Mouse (Mus musculus): Measurements from ENCODE around the gene Tmc5.

Tmc5 gene

GRCm38 (mm10) chr7:118594611-118595010 is 2.5 kb upstream of the Tmc5 start:
- TF ChIP-seq GATA4 (IDR thresholded peaks at IDR 0.05; ENCODE audit: insufficient replicate concordance, low read length): no peak

GRCm38 (mm10) chr7:118595228-118595627 is 1.9 kb upstream of the Tmc5 start:
- no peak for TF ChIP-seq GATA4 (IDR thresholded peaks at IDR 0.05; ENCODE audit: insufficient replicate concordance, low read length)

GRCm38 (mm10) chr7:118596271-118596670 is 826 bp upstream of the Tmc5 start:
- no peak for TF ChIP-seq GATA4 (IDR thresholded peaks at IDR 0.05; ENCODE audit: insufficient replicate concordance, low read length)

GRCm38 (mm10) chr7:118599954-118600631 is 3.0 kb downstream of the Tmc5 start:
- TF ChIP-seq GATA4 (IDR thresholded peaks at IDR 0.05; ENCODE audit: insufficient replicate concordance, low read length): no peak

- TF ChIP-seq GATA4 (IDR thresholded peaks at IDR 0.05; ENCODE audit: insufficient replicate concordance, low read length): no peak
Observed at GRCm38 (mm10) chr7:118604842-118605241, 7.7 kb downstream of the Tmc5 start.

GRCm38 (mm10) chr7:118609815-118610214 is 12.7 kb downstream of the Tmc5 start:
- TF ChIP-seq GATA4 (IDR thresholded peaks at IDR 0.05; ENCODE audit: insufficient replicate concordance, low read length): no peak

GRCm38 (mm10) chr7:118610721-118611120 is 13.6 kb downstream of the Tmc5 start:
- no peak for TF ChIP-seq GATA4 (IDR thresholded peaks at IDR 0.05; ENCODE audit: insufficient replicate concordance, low read length)

- no peak for TF ChIP-seq GATA4 (IDR thresholded peaks at IDR 0.05; ENCODE audit: insufficient replicate concordance, low read length)
Observed at GRCm38 (mm10) chr7:118611185-118611749, 14.2 kb downstream of the Tmc5 start.

GRCm38 (mm10) chr7:118611933-118612332 is 14.8 kb downstream of the Tmc5 start:
- TF ChIP-seq GATA4 (IDR thresholded peaks at IDR 0.05; ENCODE audit: insufficient replicate concordance, low read length): no peak

- TF ChIP-seq GATA4 (IDR thresholded peaks at IDR 0.05; ENCODE audit: insufficient replicate concordance, low read length): no peak
Observed at GRCm38 (mm10) chr7:118614076-118614475, 17.0 kb downstream of the Tmc5 start.

- TF ChIP-seq GATA4 (IDR thresholded peaks at IDR 0.05; ENCODE audit: insufficient replicate concordance, low read length): no peak
Observed at GRCm38 (mm10) chr7:118618104-118618503, 21.0 kb downstream of the Tmc5 start.

GRCm38 (mm10) chr7:118620243-118620906 is 23.3 kb downstream of the Tmc5 start:
- no peak for TF ChIP-seq GATA4 (IDR thresholded peaks at IDR 0.05; ENCODE audit: insufficient replicate concordance, low read length)

GRCm38 (mm10) chr7:118621094-118621493 is 24.0 kb downstream of the Tmc5 start:
- no peak for TF ChIP-seq GATA4 (IDR thresholded peaks at IDR 0.05; ENCODE audit: insufficient replicate concordance, low read length)

- no peak for TF ChIP-seq GATA4 (IDR thresholded peaks at IDR 0.05; ENCODE audit: insufficient replicate concordance, low read length)
Observed at GRCm38 (mm10) chr7:118627550-118628298, 30.6 kb downstream of the Tmc5 start.

GRCm38 (mm10) chr7:118633094-118633493 is 36.0 kb downstream of the Tmc5 start:
- no peak for TF ChIP-seq GATA4 (IDR thresholded peaks at IDR 0.05; ENCODE audit: insufficient replicate concordance, low read length)

GRCm38 (mm10) chr7:118633951-118634350 is 36.9 kb downstream of the Tmc5 start:
- TF ChIP-seq GATA4 (IDR thresholded peaks at IDR 0.05; ENCODE audit: insufficient replicate concordance, low read length): no peak

Measured in liver, adult (tissue).